Mouse (Mus musculus): ENCODE measurements around the gene Slc38a6.

GRCm38 (mm10) chr12:73363401-73363800 is 76.8 kb downstream of the Slc38a6 start:
- TF ChIP-seq ZC3H11A (IDR thresholded peaks at IDR 0.05; ENCODE audit: borderline replicate concordance, low read depth, low read length) = no peak
- no peak for TF ChIP-seq CHD2 (IDR thresholded peaks at IDR 0.05; ENCODE audit: low read depth, low read length)
- TF ChIP-seq ZNF384 (IDR thresholded peaks at IDR 0.05; ENCODE audit: low read depth, low read length) = no peak
- no peak for TF ChIP-seq MAFK (IDR thresholded peaks at IDR 0.05; ENCODE audit: insufficient read depth, low read depth, low read length)

Measured in ES-E14 (cell line).